Mouse (Mus musculus) stomach, postnatal 0 days (tissue): Measurements from ENCODE around the gene Scml4. TPM values are rescaled to one million over a fixed set of nuclear protein-coding genes. Genes with fewer than 3 reads are reported as not detected.

ENCODE experiments used
- ATAC-seq: fragments of 200-750 bp; cut with Nextera tagmentation; 2 replicates; pipeline ENCODE4 v1.8.0; 2017; ENCODE audit not compliant: low FRiP score, low TSS enrichment
- DNase-seq: peaks from one replicate; pipeline ENCODE4 v3.0.0-alpha.2; 2016; ENCODE audit warnings: low spot score
- H3K27ac ChIP-seq: fragments of 300-500 bp; sonication (generic); replicated peaks from 2 replicates; pipeline ENCODE4 v1.5.1; 2014; ENCODE audit warnings: mild to moderate bottlenecking, control low read depth
- H3K27me3 ChIP-seq: fragments of 300-500 bp; sonication (generic); 2 replicates; pipeline ENCODE4 v1.6.1; 2014; ENCODE audit warnings: low read length; ENCODE audit not compliant: control insufficient read depth, insufficient read depth
- H3K36me3 ChIP-seq: fragments of 300-500 bp; sonication (generic); 2 replicates; pipeline ENCODE4 v1.6.1; 2014; ENCODE audit warnings: low read length, mixed read lengths; ENCODE audit not compliant: control insufficient read depth, insufficient read depth
- H3K4me1 ChIP-seq: fragments of 300-500 bp; sonication (generic); replicated peaks from 2 replicates; pipeline ENCODE4 v1.6.1; 2014; ENCODE audit warnings: antibody characterized with exemption; ENCODE audit not compliant: control insufficient read depth, insufficient read depth
- H3K4me2 ChIP-seq: fragments of 300-500 bp; sonication (generic); replicated peaks from 2 replicates; pipeline ENCODE4 v1.6.1; 2014; ENCODE audit warnings: low read depth, mild to moderate bottlenecking, control low read depth, moderate library complexity
- H3K4me3 ChIP-seq: fragments of 300-500 bp; sonication (generic); 2 replicates; pipeline ENCODE4 v1.5.1; 2014; ENCODE audit warnings: low read depth, low read length, control low read depth
- H3K9ac ChIP-seq: fragments of 300-500 bp; sonication (generic); 2 replicates; pipeline ENCODE4 v1.6.1; 2014; ENCODE audit warnings: mild to moderate bottlenecking, low read length, control low read depth, mixed read lengths
- H3K9me3 ChIP-seq: fragments of 300-500 bp; sonication (generic); 2 replicates; pipeline ENCODE4 v1.6.1; 2016; ENCODE audit warnings: low read length; ENCODE audit not compliant: control insufficient read depth
- CTCF ChIP-seq: IDR thresholded peaks from 2 replicates; pipeline ENCODE4 v1.5.1; 2016; ENCODE audit warnings: antibody characterized with exemption, low read depth, mild to moderate bottlenecking, moderate library complexity
- EP300 ChIP-seq: optimal IDR thresholded peaks from 2 replicates; pipeline ENCODE3; 2016; ENCODE audit warnings: antibody characterized with exemption
- WGBS: fragments of 180-500 bp; shearing (Covaris S2); extraction: QIAGEN DNeasy Blood & Tissue Kit; methylation state at CpG from one replicate; pipeline ENCODE4 v1.1.7; 2014; 5-methylcytosine and 5-hydroxymethylcytosine counted together
- polyA plus RNA-seq: library from polyadenylated mRNA; unstranded; fragments of >200 nt; fragmentation: Nextera tagmentation; extraction: Ambion mirVana; gene quantifications from 2 replicates; pipeline ENCODE4 v1.2.1, GENCODE M21; 2015

Scml4 gene
- polyA plus RNA-seq, 1 experiment from 2014 or later = 5.4 TPM

DNA sequence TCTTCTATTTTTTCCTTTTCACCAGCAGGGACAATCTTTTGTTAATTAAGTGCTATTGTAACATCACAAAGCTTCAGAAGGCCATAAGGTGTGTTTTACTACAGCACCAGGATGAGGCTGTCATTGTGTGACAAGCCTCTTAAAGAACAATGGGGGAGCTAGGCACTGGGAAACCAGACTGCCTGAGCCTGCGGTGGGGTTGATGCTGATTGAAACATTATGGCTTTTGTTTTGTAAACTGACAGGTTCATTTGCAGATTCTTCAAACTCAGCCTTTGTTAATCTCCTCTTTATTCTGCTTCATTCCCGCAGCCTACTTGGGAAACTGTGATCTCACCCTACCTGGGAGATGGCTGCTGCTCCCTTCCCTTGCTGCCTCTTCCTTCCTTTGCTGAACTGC is 108.2 kb downstream of the Scml4 start:
- Histone ChIP-seq H3K27ac (no peak overlapping the region), H3K4me1 (no peaks in the 10 kb centered on the region), H3K4me3 (no peak overlapping the region), H3K36me3 (no peaks in the 10 kb centered on the region), H3K27me3 (no peaks in the 10 kb centered on the region), H3K9ac (no peak overlapping the region), H3K4me2 (no peak overlapping the region), H3K9me3 (no peaks in the 10 kb centered on the region)
- DNase-seq (no peak), ATAC-seq (no peak)
- TF ChIP-seq EP300 = no peak
- no peak for TF ChIP-seq CTCF
- 30% methylated on average over 2 of the region's 2 CpGs for WGBS

DNA sequence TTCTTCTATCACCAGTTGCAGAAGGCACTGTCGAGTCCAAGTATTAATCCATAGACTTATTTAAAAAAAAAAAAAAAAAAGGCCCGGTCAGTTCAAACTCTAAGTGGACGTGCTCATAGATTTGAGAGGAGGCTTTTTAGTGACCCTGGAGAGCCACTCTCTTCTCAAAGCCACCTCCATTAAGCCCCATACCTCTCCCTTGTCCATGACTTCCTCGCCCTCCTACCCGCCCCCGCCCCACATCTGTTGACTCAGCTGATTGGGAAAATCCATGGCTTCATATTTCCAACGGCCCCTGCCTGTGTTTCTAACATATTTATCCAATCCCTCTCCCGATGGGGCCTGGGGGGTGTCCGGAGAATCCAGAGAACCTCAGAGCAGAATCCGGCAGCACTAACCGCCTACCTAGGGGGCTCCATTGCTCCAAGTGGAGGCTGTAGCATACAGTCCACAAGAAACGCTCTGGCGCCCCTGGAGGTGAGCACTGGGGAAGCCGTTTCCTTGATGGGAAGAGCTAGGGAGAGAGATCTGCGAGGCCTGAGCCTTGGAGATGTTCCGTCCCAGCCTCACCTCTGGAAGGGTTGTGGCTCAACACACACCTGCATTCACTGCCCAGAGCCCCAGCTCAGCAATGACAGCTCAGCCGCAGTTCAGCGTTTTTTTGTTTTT is 112.5 kb downstream of the Scml4 start:
- H3K27ac ChIP-seq = no peak overlapping the region
- no peaks in the 10 kb centered on the region for H3K9me3 ChIP-seq
- DNase-seq = peak; percentile 90
- no peak overlapping the region for H3K9ac ChIP-seq
- no peaks in the 10 kb centered on the region for H3K4me1 ChIP-seq
- H3K27me3 ChIP-seq = no peaks in the 10 kb centered on the region
- no peak overlapping the region; the same call in 1 of the 2 replicates for H3K4me3 ChIP-seq
- no peaks in the 10 kb centered on the region for H3K36me3 ChIP-seq
- peak overlapping the region; percentile 47 for H3K4me2 ChIP-seq
- ATAC-seq = peak; percentile 89
- peak; percentile 86 for TF ChIP-seq CTCF
- no peak for TF ChIP-seq EP300
- WGBS = 24% methylated on average over 18 of the region's 18 CpGs

GRCm38 (mm10) chr10:42973537-42973936 is 113.4 kb downstream of the Scml4 start:
- Histone ChIP-seq H3K27ac (no peak overlapping the region), H3K4me2 (no peak overlapping the region), H3K27me3 (no peaks in the 10 kb centered on the region), H3K36me3 (no peaks in the 10 kb centered on the region), H3K9ac (no peak overlapping the region), H3K4me1 (no peaks in the 10 kb centered on the region), H3K9me3 (no peaks in the 10 kb centered on the region), H3K4me3 (no peak overlapping the region)
- WGBS = 63% methylated on average over 4 of the region's 4 CpGs
- no peak for ATAC-seq
- TF ChIP-seq EP300 = no peak
- no peak for TF ChIP-seq CTCF
- no peak for DNase-seq

DNA sequence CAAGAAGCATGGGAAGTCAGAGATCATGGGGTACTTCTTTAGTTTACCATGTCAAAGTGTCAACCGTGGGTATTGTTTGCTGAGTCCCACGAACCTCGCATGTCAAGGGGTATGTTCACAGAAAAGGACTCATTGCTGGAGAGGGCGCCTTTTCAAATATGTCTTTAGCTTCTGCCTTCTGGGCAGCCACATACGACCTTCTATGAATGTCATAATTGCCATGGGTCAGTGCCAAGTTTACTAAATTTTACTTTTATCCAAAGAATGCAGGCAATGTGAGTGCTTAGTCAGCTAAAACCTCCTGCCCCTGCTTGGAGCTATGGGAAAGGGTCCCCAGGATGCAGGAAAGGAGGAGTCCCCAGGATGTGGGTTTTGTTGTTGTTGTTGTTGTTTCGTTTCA is 116.4 kb downstream of the Scml4 start:
- Histone ChIP-seq H3K4me2 (no peak overlapping the region), H3K4me1 (no peaks in the 10 kb centered on the region), H3K9ac (no peak overlapping the region), H3K4me3 (no peak overlapping the region), H3K9me3 (no peaks in the 10 kb centered on the region), H3K36me3 (no peaks in the 10 kb centered on the region), H3K27me3 (no peaks in the 10 kb centered on the region), H3K27ac (no peak overlapping the region)
- ATAC-seq (no peak), DNase-seq (no peak)
- no peak for TF ChIP-seq EP300
- TF ChIP-seq CTCF = no peak
- 69% methylated on average over 6 of the region's 6 CpGs for WGBS

GRCm38 (mm10) chr10:42978346-42978745 is 118.2 kb downstream of the Scml4 start:
- no peak for DNase-seq
- Histone ChIP-seq H3K9ac (no peak overlapping the region), H3K4me3 (no peak overlapping the region), H3K4me2 (no peak overlapping the region), H3K4me1 (no peaks in the 10 kb centered on the region), H3K27me3 (no peaks in the 10 kb centered on the region), H3K9me3 (no peaks in the 10 kb centered on the region), H3K27ac (no peak overlapping the region), H3K36me3 (no peaks in the 10 kb centered on the region)
- WGBS = 49% methylated on average over 3 of the region's 3 CpGs
- no peak for TF ChIP-seq CTCF
- no peak for TF ChIP-seq EP300
- no peak for ATAC-seq

GRCm38 (mm10) chr10:42980999-42981757 is 121.0 kb downstream of the Scml4 start:
- Histone ChIP-seq H3K4me1 (no peaks in the 10 kb centered on the region), H3K4me2 (no peak overlapping the region), H3K36me3 (no peaks in the 10 kb centered on the region), H3K4me3 (no peak overlapping the region), H3K9ac (no peak overlapping the region), H3K9me3 (no peaks in the 10 kb centered on the region), H3K27me3 (no peaks in the 10 kb centered on the region), H3K27ac (no peak overlapping the region)
- no peak for DNase-seq
- 44% methylated on average over 7 of the region's 7 CpGs for WGBS
- no peak for ATAC-seq
- TF ChIP-seq EP300 = no peak
- TF ChIP-seq CTCF = peak; percentile 50
